Mouse (Mus musculus): ENCODE results near the gene Masp1. TPM values are rescaled to one million over a fixed set of nuclear protein-coding genes. Genes with fewer than 3 reads are reported as not detected.
A peak's percentile ranks its signal among the peaks of the same experiment; 100 is the strongest.

The Masp1 gene
- polyA plus RNA-seq, 1 experiment from 2014 or later, result 46.1 TPM

DNA sequence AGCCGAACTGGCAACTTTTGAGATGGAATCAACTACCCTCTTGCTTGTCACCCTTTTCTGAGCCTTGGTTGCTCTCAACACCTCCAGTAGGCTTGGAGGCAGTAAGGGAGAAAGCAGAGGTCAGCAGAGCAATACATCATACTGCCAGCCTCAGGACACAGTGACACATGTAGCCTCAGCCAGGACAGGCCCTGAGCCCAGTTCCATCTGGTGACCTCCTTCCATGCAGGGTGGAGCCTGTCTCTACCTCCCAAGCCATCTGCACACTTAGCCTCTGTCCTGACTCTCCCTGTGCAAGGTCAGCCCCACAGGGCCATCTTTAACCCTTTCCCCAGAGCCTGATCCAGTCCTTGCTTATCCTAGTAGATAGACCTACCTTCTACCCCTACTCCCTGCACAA, 92.9 kb downstream of the Masp1 start:
- no peak overlapping the region for H3K27ac ChIP-seq (ENCODE audit: low read length)
- H3K36me3 ChIP-seq (ENCODE audit: control insufficient read depth, insufficient read depth), result no peaks in the 10 kb centered on the region
- no peaks in the 10 kb centered on the region for H3K27me3 ChIP-seq (replicated peaks; ENCODE audit: control insufficient read depth, insufficient read depth, low read length)
- no peaks in the 10 kb centered on the region for H3K4me1 ChIP-seq (replicated peaks; ENCODE audit: control insufficient read depth, insufficient read depth, low read length)
- no peak overlapping the region for H3K4me2 ChIP-seq (ENCODE audit: low read length)
- H3K9ac ChIP-seq (replicated peaks; ENCODE audit: low read depth, low read length), result no peak overlapping the region
- 95% methylated on average over 1 of the region's 1 CpGs for WGBS
- no peaks in the 10 kb centered on the region for H3K9me3 ChIP-seq (ENCODE audit: control insufficient read depth, low read length)
- no peak overlapping the region for H3K4me3 ChIP-seq (replicated peaks; ENCODE audit: low read length)
- no peak for ATAC-seq

DNA sequence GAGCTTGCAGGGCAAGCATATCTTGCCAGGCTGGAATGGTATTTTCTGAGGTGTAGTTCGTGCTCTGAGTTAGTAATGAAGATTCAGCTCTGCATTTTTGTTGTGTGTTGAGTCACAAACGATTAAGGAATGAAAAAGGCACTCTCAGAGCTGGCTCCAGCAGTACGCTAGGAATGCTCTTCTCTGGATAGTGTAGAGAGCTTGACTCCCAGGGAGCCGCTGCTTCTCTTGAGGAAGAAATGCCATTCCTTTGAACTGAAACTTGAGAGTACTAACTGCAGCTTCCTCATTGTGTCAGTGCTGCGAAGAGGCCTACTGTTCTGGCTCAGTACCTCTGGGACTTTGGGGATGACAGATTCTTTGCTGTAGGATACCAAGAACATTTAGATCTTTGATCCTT, 96.8 kb downstream of the Masp1 start:
- no peak overlapping the region for H3K4me2 ChIP-seq (ENCODE audit: low read length)
- H3K27ac ChIP-seq (ENCODE audit: low read length), result no peak overlapping the region
- H3K9ac ChIP-seq (replicated peaks; ENCODE audit: low read depth, low read length), result no peak overlapping the region
- no peak overlapping the region for H3K4me3 ChIP-seq (replicated peaks; ENCODE audit: low read length)
- no peaks in the 10 kb centered on the region for H3K9me3 ChIP-seq (ENCODE audit: control insufficient read depth, low read length)
- H3K27me3 ChIP-seq (replicated peaks; ENCODE audit: control insufficient read depth, insufficient read depth, low read length), result no peaks in the 10 kb centered on the region
- H3K36me3 ChIP-seq (ENCODE audit: control insufficient read depth, insufficient read depth), result no peaks in the 10 kb centered on the region
- ATAC-seq, result no peak
- WGBS, result 73% methylated on average over 5 of the region's 5 CpGs
- no peaks in the 10 kb centered on the region for H3K4me1 ChIP-seq (replicated peaks; ENCODE audit: control insufficient read depth, insufficient read depth, low read length)

DNA sequence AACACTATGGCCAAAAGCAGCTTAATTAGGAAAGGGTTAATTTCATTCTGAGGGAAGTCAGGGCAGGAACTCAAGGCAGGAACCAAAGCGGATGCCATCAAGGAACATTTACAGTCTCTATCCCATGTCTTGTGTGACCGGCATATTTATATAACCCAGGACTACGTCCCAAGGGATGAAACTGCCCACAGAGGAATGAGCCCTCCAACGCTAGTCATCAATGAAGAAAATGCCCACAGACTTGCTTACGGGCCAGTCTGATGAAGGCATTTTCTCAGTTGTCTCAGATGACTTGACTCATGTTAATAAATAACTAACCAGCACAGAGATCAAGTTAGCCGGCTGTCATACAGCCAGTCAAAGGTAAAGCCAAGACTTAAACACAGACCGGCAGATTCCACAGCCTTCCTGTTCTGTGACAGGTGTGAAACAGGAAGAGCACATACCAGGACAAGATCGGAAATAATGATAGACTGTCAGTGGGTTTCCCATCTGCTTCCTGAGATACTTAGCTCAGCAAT, 101.0 kb downstream of the Masp1 start:
- Histone ChIP-seq H3K4me3 (replicated peaks; ENCODE audit: low read length) (no peak overlapping the region), H3K27me3 (replicated peaks; ENCODE audit: control insufficient read depth, insufficient read depth, low read length) (no peaks in the 10 kb centered on the region), H3K4me1 (replicated peaks; ENCODE audit: control insufficient read depth, insufficient read depth, low read length) (no peaks in the 10 kb centered on the region), H3K9ac (replicated peaks; ENCODE audit: low read depth, low read length) (no peak overlapping the region), H3K36me3 (ENCODE audit: control insufficient read depth, insufficient read depth) (no peaks in the 10 kb centered on the region), H3K4me2 (ENCODE audit: low read length) (no peak overlapping the region), H3K27ac (ENCODE audit: low read length) (no peak overlapping the region), H3K9me3 (ENCODE audit: control insufficient read depth, low read length) (no peaks in the 10 kb centered on the region)
- WGBS, result 93% methylated on average over 8 of the region's 8 CpGs
- ATAC-seq, result no peak

DNA sequence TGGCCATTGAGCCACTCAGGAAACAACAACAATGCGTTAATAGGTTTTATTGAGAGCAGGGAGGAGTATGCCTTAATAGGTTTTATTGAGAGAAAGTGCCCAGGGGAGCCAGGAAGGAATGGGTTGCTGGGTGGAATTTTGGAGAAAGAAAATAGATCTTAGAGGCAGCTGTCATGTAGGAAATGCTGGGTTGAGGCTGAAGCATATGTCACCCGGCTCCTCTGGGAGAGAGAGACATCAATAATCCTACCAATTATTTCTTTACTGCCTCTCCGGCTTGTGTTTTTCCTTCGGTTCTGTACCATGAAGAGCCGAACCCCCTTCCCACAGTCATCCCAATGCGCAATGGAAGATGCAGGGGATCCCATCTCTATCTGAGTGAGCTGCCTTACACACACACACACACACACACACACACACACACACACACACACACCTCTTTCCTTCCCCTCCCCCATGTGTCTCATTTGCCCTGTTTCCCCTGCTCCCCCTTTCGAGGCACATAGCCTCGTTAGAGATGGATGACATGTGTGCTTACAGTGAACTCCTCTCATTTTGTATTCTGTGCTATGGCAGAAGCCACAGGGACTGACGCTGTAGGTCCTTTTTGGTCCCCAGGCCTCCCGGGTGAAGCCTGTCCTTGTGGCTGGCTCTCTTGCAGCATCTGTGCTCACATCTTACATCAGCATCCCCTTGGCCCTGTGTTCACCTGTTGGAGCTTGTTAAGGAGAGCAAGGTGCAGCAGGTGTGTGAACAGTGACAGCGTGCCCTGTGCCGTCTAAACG, 103.0 kb downstream of the Masp1 start:
- 47% methylated on average over 13 of the region's 13 CpGs for WGBS
- H3K9ac ChIP-seq (replicated peaks; ENCODE audit: low read depth, low read length), result no peak overlapping the region
- H3K4me1 ChIP-seq (replicated peaks; ENCODE audit: control insufficient read depth, insufficient read depth, low read length), result no peaks in the 10 kb centered on the region
- no peak overlapping the region for H3K4me2 ChIP-seq (ENCODE audit: low read length)
- H3K27me3 ChIP-seq (replicated peaks; ENCODE audit: control insufficient read depth, insufficient read depth, low read length), result no peaks in the 10 kb centered on the region
- no peak for ATAC-seq
- H3K9me3 ChIP-seq (ENCODE audit: control insufficient read depth, low read length), result no peaks in the 10 kb centered on the region
- H3K36me3 ChIP-seq (ENCODE audit: control insufficient read depth, insufficient read depth), result no peaks in the 10 kb centered on the region
- no peak overlapping the region for H3K4me3 ChIP-seq (replicated peaks; ENCODE audit: low read length)
- H3K27ac ChIP-seq (ENCODE audit: low read length), result no peak overlapping the region

DNA sequence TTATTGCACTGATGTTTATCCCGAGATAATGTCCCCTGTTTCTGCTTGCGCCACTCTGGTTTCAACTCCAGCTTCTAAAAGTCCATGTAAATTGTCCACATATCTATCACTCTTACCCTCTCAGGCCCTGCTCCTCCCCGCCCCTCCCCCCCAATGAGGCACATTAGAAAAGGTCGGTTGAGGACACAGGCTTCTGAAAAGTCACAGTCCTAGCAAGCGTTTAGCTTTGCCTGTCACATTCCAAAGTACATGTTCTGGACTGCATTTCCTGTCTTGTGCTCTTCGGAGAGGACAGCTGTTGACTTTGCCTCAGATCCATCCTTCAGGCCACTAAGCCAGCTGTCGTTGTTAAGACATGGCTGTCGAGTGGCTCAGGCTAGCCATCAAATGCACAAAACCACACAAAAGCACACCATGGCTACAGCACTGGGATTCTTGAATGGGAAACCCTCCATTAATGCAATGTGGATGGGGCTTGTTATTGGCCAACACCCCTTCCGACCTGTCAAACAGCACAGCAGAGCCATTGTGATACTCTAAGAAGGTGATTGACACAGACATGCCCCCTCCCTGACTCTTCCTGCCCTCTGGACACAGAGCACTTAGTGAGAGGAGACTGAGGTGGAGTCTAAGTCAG, 103.8 kb downstream of the Masp1 start:
- ATAC-seq, result no peak
- WGBS, result 55% methylated on average over 9 of the region's 9 CpGs
- Histone ChIP-seq H3K4me3 (replicated peaks; ENCODE audit: low read length) (no peak overlapping the region), H3K4me2 (ENCODE audit: low read length) (peak overlapping the region; percentile 2; the same call in 1 of the 2 replicates), H3K27me3 (replicated peaks; ENCODE audit: control insufficient read depth, insufficient read depth, low read length) (no peaks in the 10 kb centered on the region), H3K36me3 (ENCODE audit: control insufficient read depth, insufficient read depth) (no peaks in the 10 kb centered on the region), H3K27ac (ENCODE audit: low read length) (no peak overlapping the region), H3K9me3 (ENCODE audit: control insufficient read depth, low read length) (no peaks in the 10 kb centered on the region), H3K9ac (replicated peaks; ENCODE audit: low read depth, low read length) (no peak overlapping the region), H3K4me1 (replicated peaks; ENCODE audit: control insufficient read depth, insufficient read depth, low read length) (no peaks in the 10 kb centered on the region)

DNA sequence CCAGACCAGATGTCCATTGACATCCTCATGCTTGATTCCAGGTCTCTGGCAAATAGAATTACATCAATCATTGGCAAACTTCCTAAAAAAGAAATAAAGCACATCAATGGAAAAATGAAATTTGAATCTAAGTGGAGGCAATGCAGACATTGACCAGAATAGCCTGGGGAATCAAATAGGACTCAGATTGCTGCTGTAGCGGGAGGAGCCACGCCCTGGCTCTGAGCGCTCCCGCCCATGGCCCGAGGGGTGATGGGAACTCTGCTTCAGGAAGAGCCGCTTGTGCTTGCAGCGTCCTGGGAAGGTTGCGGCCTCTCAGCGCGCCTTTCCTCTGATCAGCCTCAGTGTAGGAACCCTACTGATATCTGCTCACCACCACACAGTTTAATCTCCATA, 104.4 kb downstream of the Masp1 start:
- Histone ChIP-seq H3K36me3 (ENCODE audit: control insufficient read depth, insufficient read depth) (no peaks in the 10 kb centered on the region), H3K9me3 (ENCODE audit: control insufficient read depth, low read length) (no peaks in the 10 kb centered on the region), H3K27ac (ENCODE audit: low read length) (no peak overlapping the region), H3K9ac (replicated peaks; ENCODE audit: low read depth, low read length) (no peak overlapping the region), H3K4me1 (replicated peaks; ENCODE audit: control insufficient read depth, insufficient read depth, low read length) (no peaks in the 10 kb centered on the region), H3K4me3 (replicated peaks; ENCODE audit: low read length) (no peak overlapping the region), H3K4me2 (ENCODE audit: low read length) (peak overlapping the region; percentile 2; the same call in 1 of the 2 replicates), H3K27me3 (replicated peaks; ENCODE audit: control insufficient read depth, insufficient read depth, low read length) (no peaks in the 10 kb centered on the region)
- no peak for ATAC-seq
- 52% methylated on average over 10 of the region's 10 CpGs for WGBS

DNA sequence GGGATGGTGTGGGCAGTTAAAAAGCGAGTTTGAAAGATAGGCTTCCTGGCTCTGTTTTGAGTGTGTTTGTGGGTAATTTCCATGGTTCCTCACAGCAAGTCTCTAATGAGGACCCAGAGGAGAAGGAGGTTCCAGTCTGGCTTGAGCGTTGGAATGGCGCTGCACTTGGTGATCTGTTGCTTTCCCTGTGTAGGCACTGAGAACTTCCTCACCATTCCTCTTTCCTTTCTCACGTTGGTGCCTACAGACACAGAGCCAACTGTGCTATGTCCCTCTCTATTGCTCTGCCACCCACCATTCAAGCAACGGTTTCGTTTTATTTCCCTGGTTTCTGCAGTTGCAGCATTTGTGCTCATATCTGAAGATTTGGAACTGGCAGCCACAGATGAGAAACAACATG, 107.7 kb downstream of the Masp1 start:
- 88% methylated on average over 6 of the region's 6 CpGs for WGBS
- H3K4me3 ChIP-seq (replicated peaks; ENCODE audit: low read length), result no peak overlapping the region
- no peak for ATAC-seq
- H3K4me1 ChIP-seq (replicated peaks; ENCODE audit: control insufficient read depth, insufficient read depth, low read length), result no peaks in the 10 kb centered on the region
- H3K4me2 ChIP-seq (ENCODE audit: low read length), result no peak overlapping the region
- no peaks in the 10 kb centered on the region for H3K27me3 ChIP-seq (replicated peaks; ENCODE audit: control insufficient read depth, insufficient read depth, low read length)
- no peak overlapping the region for H3K9ac ChIP-seq (replicated peaks; ENCODE audit: low read depth, low read length)
- no peak overlapping the region for H3K27ac ChIP-seq (ENCODE audit: low read length)
- H3K36me3 ChIP-seq (ENCODE audit: control insufficient read depth, insufficient read depth), result no peaks in the 10 kb centered on the region
- no peaks in the 10 kb centered on the region for H3K9me3 ChIP-seq (ENCODE audit: control insufficient read depth, low read length)

DNA sequence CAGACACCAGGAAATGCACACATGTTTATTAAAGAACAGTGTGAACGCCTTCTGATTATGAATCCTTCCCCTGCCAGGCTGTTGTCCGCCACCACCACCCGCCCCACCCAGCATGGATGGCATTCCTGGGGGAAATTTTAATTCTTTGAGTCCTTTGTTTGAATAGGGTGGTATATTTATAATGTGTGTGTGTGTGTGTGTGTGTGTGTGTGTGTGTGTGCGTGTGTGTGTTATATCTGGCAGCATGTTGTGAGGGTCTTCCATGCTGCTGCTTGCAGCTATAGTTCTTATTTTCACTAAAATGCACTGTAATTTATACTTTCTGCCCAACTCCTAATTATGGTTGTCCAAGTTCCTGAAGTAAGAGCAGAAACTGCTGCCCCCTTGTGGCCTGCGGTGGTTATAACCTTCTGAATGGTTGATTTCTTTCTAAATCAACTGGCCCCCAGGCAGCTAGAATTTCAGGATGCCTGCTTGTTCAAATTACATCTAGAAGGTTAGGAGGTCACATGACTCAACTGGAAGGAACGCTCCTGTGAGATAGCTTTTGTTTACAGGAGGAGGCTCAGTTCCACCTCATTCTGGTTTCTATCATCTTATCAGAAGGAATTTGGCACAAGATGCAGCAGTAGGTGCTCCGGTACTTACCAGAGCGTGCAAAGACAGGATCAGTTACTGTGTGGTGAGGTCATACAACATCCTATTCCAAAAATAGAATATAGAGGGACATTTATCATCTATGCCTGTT, 117.4 kb downstream of the Masp1 start:
- H3K9me3 ChIP-seq (ENCODE audit: control insufficient read depth, low read length), result no peaks in the 10 kb centered on the region
- peak; percentile 50; the same call in 1 of the 2 replicates for ATAC-seq
- WGBS, result 55% methylated on average over 8 of the region's 8 CpGs

DNA sequence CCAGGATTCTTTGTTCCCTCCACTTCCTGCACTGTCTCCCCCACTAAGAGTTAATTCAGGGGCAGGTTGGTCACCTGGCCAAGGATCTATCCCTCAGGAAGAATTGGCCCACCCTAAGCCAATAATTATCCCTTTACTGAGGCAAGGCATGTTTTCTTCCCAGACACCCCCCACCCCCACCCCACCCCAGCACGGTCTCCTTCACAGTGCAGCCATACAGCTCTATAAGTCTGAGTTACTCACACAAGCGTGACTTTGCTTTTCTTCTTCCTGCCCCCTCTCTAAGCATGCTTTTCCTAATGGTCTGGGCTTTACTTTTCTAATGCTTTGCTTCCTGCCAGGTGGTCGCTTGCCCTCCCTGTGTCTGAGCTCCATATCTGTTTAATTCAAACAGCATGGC, 118.7 kb downstream of the Masp1 start:
- H3K9ac ChIP-seq (replicated peaks; ENCODE audit: low read depth, low read length), result no peak overlapping the region
- H3K27me3 ChIP-seq (replicated peaks; ENCODE audit: control insufficient read depth, insufficient read depth, low read length), result no peaks in the 10 kb centered on the region
- WGBS, result 69% methylated on average over 3 of the region's 3 CpGs
- no peak for ATAC-seq
- no peaks in the 10 kb centered on the region for H3K9me3 ChIP-seq (ENCODE audit: control insufficient read depth, low read length)
- no peaks in the 10 kb centered on the region for H3K4me1 ChIP-seq (replicated peaks; ENCODE audit: control insufficient read depth, insufficient read depth, low read length)
- no peak overlapping the region for H3K4me3 ChIP-seq (replicated peaks; ENCODE audit: low read length)
- H3K27ac ChIP-seq (ENCODE audit: low read length), result no peak overlapping the region
- no peaks in the 10 kb centered on the region for H3K36me3 ChIP-seq (ENCODE audit: control insufficient read depth, insufficient read depth)
- H3K4me2 ChIP-seq (ENCODE audit: low read length), result no peak overlapping the region

More for the DNA sequence above, 117.4 kb downstream of the Masp1 start:
- Histone ChIP-seq H3K4me1 (replicated peaks; ENCODE audit: control insufficient read depth, insufficient read depth, low read length) (no peaks in the 10 kb centered on the region), H3K4me2 (ENCODE audit: low read length) (no peak overlapping the region), H3K27me3 (replicated peaks; ENCODE audit: control insufficient read depth, insufficient read depth, low read length) (no peaks in the 10 kb centered on the region), H3K4me3 (replicated peaks; ENCODE audit: low read length) (no peak overlapping the region), H3K9ac (replicated peaks; ENCODE audit: low read depth, low read length) (no peak overlapping the region), H3K27ac (ENCODE audit: low read length) (no peak overlapping the region), H3K36me3 (ENCODE audit: control insufficient read depth, insufficient read depth) (no peaks in the 10 kb centered on the region)
